Mouse (Mus musculus) intestine, postnatal 0 days (tissue): ENCODE measurements around the gene Dnajc22. TPM values are rescaled to one million over a fixed set of nuclear protein-coding genes. Genes with fewer than 3 reads are reported as not detected.

Experiments used
- ATAC-seq: fragments of 200-750 bp; cut with Nextera tagmentation; 2 replicates; pipeline ENCODE4 v1.8.0; 2017; ENCODE audit warnings: mild to moderate bottlenecking, moderate TSS enrichment, moderate library complexity
- H3K27ac ChIP-seq: fragments of 300-500 bp; sonication (generic); 2 replicates; pipeline ENCODE4 v1.5.1; 2014; ENCODE audit warnings: mild to moderate bottlenecking, low read depth, low read length, moderate library complexity
- H3K27me3 ChIP-seq: fragments of 300-500 bp; sonication (generic); replicated peaks from 2 replicates; pipeline ENCODE4 v1.6.1; 2014; ENCODE audit warnings: low read length, mixed read lengths; ENCODE audit not compliant: control insufficient read depth, insufficient read depth
- H3K36me3 ChIP-seq: fragments of 300-500 bp; sonication (generic); 2 replicates; pipeline ENCODE4 v1.6.1; 2014; ENCODE audit warnings: mild to moderate bottlenecking, moderate library complexity; ENCODE audit not compliant: control insufficient read depth, insufficient read depth
- H3K4me1 ChIP-seq: fragments of 300-500 bp; sonication (generic); replicated peaks from 2 replicates; pipeline ENCODE4 v1.6.1; 2014; ENCODE audit warnings: antibody characterized with exemption, low read length, mixed read lengths; ENCODE audit not compliant: control insufficient read depth, insufficient read depth
- H3K4me2 ChIP-seq: fragments of 300-500 bp; sonication (generic); replicated peaks from 2 replicates; pipeline ENCODE4 v1.6.1; 2014; ENCODE audit warnings: low read depth, mild to moderate bottlenecking, moderate library complexity
- H3K4me3 ChIP-seq: fragments of 300-500 bp; sonication (generic); 2 replicates; pipeline ENCODE4 v1.5.1; 2014; ENCODE audit warnings: low read depth, low read length
- H3K9ac ChIP-seq: fragments of 300-500 bp; sonication (generic); 2 replicates; pipeline ENCODE4 v1.6.1; 2014; ENCODE audit warnings: mild to moderate bottlenecking, low read depth, low read length
- H3K9me3 ChIP-seq: fragments of 300-500 bp; sonication (generic); 2 replicates; pipeline ENCODE4 v1.6.1; 2016; ENCODE audit warnings: mixed run types; ENCODE audit not compliant: control insufficient read depth
- CTCF ChIP-seq: sonication (generic); IDR thresholded peaks from 2 replicates; pipeline ENCODE4 v1.5.1; 2016; ENCODE audit warnings: low read depth, mild to moderate bottlenecking, control low read depth, antibody characterized with exemption, moderate library complexity
- WGBS: fragments of 180-500 bp; shearing (Covaris S2); extraction: QIAGEN DNeasy Blood & Tissue Kit; methylation state at CpG from one replicate; pipeline ENCODE4 v1.1.7; 2014; 5-methylcytosine and 5-hydroxymethylcytosine counted together
- microRNA-seq: library from miRNA; unstranded; fragments of <30 nt; microRNA quantifications from one replicate; pipeline ENCODE4, GENCODE M21; 2016
- polyA plus RNA-seq: library from polyadenylated mRNA; unstranded; fragments of >200 nt; fragmentation: Nextera tagmentation; extraction: Ambion mirVana; gene quantifications from 2 replicates; pipeline ENCODE4 v1.2.1, GENCODE M21; 2015

Dnajc22 gene
- polyA plus RNA-seq, 1 experiment from 2014 or later, result 55.7 TPM

DNA sequence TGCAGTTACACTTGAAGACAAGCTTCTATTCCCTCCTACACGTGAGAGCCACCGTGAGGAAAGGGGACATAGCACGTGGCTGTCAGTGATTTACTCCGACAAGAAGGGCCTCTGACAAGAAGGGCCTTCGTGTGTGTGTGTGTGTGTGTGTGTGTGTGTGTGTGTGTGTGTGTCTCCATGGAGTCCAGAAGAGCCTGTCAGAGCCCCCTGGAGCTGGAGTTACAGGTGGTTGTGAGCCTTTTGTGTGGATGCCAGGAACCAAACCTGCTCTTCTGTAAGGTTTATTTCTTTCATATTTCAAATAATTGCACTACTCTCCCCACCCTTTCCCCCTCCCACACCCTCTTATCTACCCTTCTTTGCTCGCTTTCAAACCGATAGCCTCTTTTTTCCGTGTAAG lies 58.4 kb downstream of the Dnajc22 start:
- no peaks in the 10 kb centered on the region for H3K27me3 ChIP-seq
- no peak overlapping the region for H3K4me2 ChIP-seq
- no peak overlapping the region for H3K4me3 ChIP-seq
- H3K27ac ChIP-seq, result no peak overlapping the region
- TF ChIP-seq CTCF, result no peak
- peaks cover 17% of the 10 kb centered on the region for H3K36me3 ChIP-seq
- no peaks in the 10 kb centered on the region for H3K9me3 ChIP-seq
- 52% methylated on average over 8 of the region's 8 CpGs for WGBS
- no peak for ATAC-seq
- no peak overlapping the region for H3K9ac ChIP-seq
- H3K4me1 ChIP-seq, result no peaks in the 10 kb centered on the region

DNA sequence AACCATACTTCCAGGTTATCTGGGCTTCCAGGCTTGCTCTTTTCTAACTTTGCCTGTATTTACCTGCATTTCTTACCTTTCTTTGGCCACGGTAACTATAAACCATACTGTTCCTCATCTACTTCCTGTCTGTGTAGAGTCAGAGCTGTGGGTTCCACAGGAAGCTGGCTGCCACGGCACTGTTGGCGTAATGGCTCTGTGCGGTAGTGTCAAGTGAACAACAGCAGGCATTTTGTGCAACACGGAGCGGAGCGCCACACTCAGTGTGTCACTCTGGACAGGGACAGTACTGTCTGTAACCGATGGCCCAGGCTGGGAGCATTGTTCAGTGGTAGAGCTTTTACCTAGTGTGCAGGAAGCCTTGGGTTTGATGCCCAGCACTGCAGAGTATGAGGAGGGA lies 60.5 kb downstream of the Dnajc22 start:
- Histone ChIP-seq H3K9me3 (no peaks in the 10 kb centered on the region), H3K27ac (no peak overlapping the region), H3K36me3 (peaks cover 14% of the 10 kb centered on the region; the same call in 1 of the 2 replicates), H3K27me3 (no peaks in the 10 kb centered on the region), H3K4me2 (no peak overlapping the region), H3K4me1 (no peaks in the 10 kb centered on the region), H3K4me3 (no peak overlapping the region), H3K9ac (no peak overlapping the region)
- TF ChIP-seq CTCF, result no peak
- ATAC-seq, result no peak
- 92% methylated on average over 8 of the region's 8 CpGs for WGBS

Small RNA genes lying within 50 kb of the gene (microRNA-seq; reads per million reads assigned to microRNA genes)
- gene Mir6960, result not detected

Other genes with a start within 250 kb of the Dnajc22 start
- gene Kmt2d, start 222.0 kb upstream of the Dnajc22 start, polyA plus RNA-seq, result 5.3 and 6.5 TPM in 2 replicates
- 9.4 and 9.7 TPM in 2 replicates for gene Rhebl1, start 198.6 kb upstream of the Dnajc22 start, polyA plus RNA-seq
- gene Dhh, start 194.6 kb upstream of the Dnajc22 start, polyA plus RNA-seq, result 0.88 and 0.93 TPM in 2 replicates
- 27.0 and 30.6 TPM in 2 replicates for gene Lmbr1l, start 174.9 kb upstream of the Dnajc22 start, polyA plus RNA-seq
- gene Tuba1b, start 158.6 kb upstream of the Dnajc22 start, polyA plus RNA-seq, result 391 and 435 TPM in 2 replicates
- gene Gm49450, start 139.6 kb upstream of the Dnajc22 start, polyA plus RNA-seq, result not detected in 2 replicates
- 457 and 503 TPM in 2 replicates for gene Tuba1a, start 139.5 kb upstream of the Dnajc22 start, polyA plus RNA-seq
- gene Tuba1c, start 63.3 kb upstream of the Dnajc22 start, polyA plus RNA-seq, result 271 and 315 TPM in 2 replicates
- gene Prph, start 38.0 kb upstream of the Dnajc22 start, polyA plus RNA-seq, result 29.8 and 32.7 TPM in 2 replicates
- gene Troap, start 18.6 kb upstream of the Dnajc22 start, polyA plus RNA-seq, result 4.8 TPM in 2 replicates
- gene C1ql4, start 5.4 kb upstream of the Dnajc22 start, polyA plus RNA-seq, result 0.10 and 0.17 TPM in 2 replicates
- 14.3 and 16.0 TPM in 2 replicates for gene Spats2, start 32.7 kb downstream of the Dnajc22 start, polyA plus RNA-seq
- gene Kcnh3, start 131.7 kb downstream of the Dnajc22 start, polyA plus RNA-seq, result 0.20 and 0.48 TPM in 2 replicates
- 86.8 and 92.0 TPM in 2 replicates for gene Mcrs1, start 158.8 kb downstream of the Dnajc22 start, polyA plus RNA-seq
- 10.8 and 12.7 TPM in 2 replicates for gene Prpf40b, start 201.9 kb downstream of the Dnajc22 start, polyA plus RNA-seq
- not detected in 2 replicates for gene Fam186b, start 202.7 kb downstream of the Dnajc22 start, polyA plus RNA-seq